Mouse (Mus musculus) CH12.LX (cell line): ENCODE measurements around the gene Tpra1. TPM values are rescaled to one million over a fixed set of nuclear protein-coding genes. Genes with fewer than 3 reads are reported as not detected.

Experiments used
- DNase-seq: peaks from one replicate; pipeline ENCODE4 v3.0.0-alpha.2; 2013; ENCODE audit errors: extremely low read depth
- H3K27ac ChIP-seq: 2 replicates; pipeline ENCODE4 v1.5.1; 2012; ENCODE audit warnings: low read depth, mild to moderate bottlenecking, control low read depth, moderate library complexity; ENCODE audit not compliant: insufficient read depth
- H3K27me3 ChIP-seq: replicated peaks from 2 replicates; pipeline ENCODE3; 2012; ENCODE audit warnings: inconsistent platforms
- H3K36me3 ChIP-seq, 2 experiments: replicated peaks in 1 of 2; 2 replicates each; pipeline versions ENCODE3 to v1.6.1; 2012; ENCODE audit warnings: inconsistent platforms in 1 of 2, low read length in 1 of 2, mild to moderate bottlenecking in 1 of 2, mixed read lengths in 1 of 2, moderate library complexity in 1 of 2; ENCODE audit not compliant: control insufficient read depth in 1 of 2, insufficient read depth in 1 of 2
- H3K4me1 ChIP-seq, 2 experiments: 2 replicates each; pipeline ENCODE4 v1.6.1; 2012; ENCODE audit warnings: inconsistent platforms in 1 of 2, moderate library complexity in 1 of 2; ENCODE audit not compliant: insufficient read depth in 2 of 2, control insufficient read depth in 1 of 2
- H3K4me2 ChIP-seq: 2 replicates; pipeline ENCODE4 v1.6.1; 2012; ENCODE audit warnings: low read depth, mild to moderate bottlenecking, control low read depth; ENCODE audit not compliant: poor library complexity, insufficient read depth, severe bottlenecking
- H3K4me3 ChIP-seq, 3 experiments: fragments of 150-350 bp in 1 of 3; sonication (generic) in 1 of 3; replicated peaks in 1 of 3; 2 replicates each; pipeline versions ENCODE3 to v1.5.1; 2011 to 2012; ENCODE audit warnings: low read depth in 2 of 3, low read length in 2 of 3, mild to moderate bottlenecking in 2 of 3, moderate library complexity in 2 of 3, control low read depth in 1 of 3, improper control_type of control experiment in 1 of 3, inconsistent platforms in 1 of 3, mixed read lengths in 1 of 3; ENCODE audit not compliant: poor library complexity in 1 of 3
- H3K79me2 ChIP-seq: replicated peaks from 2 replicates; pipeline ENCODE4 v1.6.1; 2012; ENCODE audit warnings: mild to moderate bottlenecking, moderate library complexity; ENCODE audit not compliant: control insufficient read depth, poor library complexity, insufficient read depth, severe bottlenecking; ENCODE audit errors: extremely low read depth
- H3K9ac ChIP-seq: 2 replicates; pipeline ENCODE4 v1.6.1; 2012; ENCODE audit warnings: low read depth, mild to moderate bottlenecking, control low read depth, moderate library complexity; ENCODE audit not compliant: insufficient read depth
- H3K9me3 ChIP-seq: replicated peaks from 2 replicates; pipeline ENCODE3; 2012; ENCODE audit warnings: low read length, inconsistent platforms, mixed read lengths
- CHD2 ChIP-seq: IDR thresholded peaks from 2 replicates; pipeline ENCODE4 v1.6.1; 2011; ENCODE audit warnings: low read length, improper control_type of control experiment
- E2F4 ChIP-seq: IDR thresholded peaks from 2 replicates; pipeline ENCODE4 v1.6.1; 2011; ENCODE audit warnings: low read depth, low read length, improper control_type of control experiment; ENCODE audit not compliant: insufficient replicate concordance
- ETS1 ChIP-seq: conservative IDR thresholded peaks from 2 replicates; pipeline ENCODE4 v1.6.1; 2012; ENCODE audit warnings: low read depth, mild to moderate bottlenecking, inconsistent platforms, low read length, improper control_type of control experiment, moderate library complexity
- IRF4 ChIP-seq: IDR thresholded peaks from 2 replicates; pipeline ENCODE4 v1.6.1; 2014; ENCODE audit warnings: low read depth, mild to moderate bottlenecking, inconsistent platforms, low read length, improper control_type of control experiment
- JUN ChIP-seq: IDR thresholded peaks from 2 replicates; pipeline ENCODE4 v1.6.1; 2011; ENCODE audit warnings: low read depth, mild to moderate bottlenecking, low read length, improper control_type of control experiment, moderate library complexity; ENCODE audit not compliant: insufficient read depth
- JUND ChIP-seq: conservative IDR thresholded peaks from 2 replicates; pipeline ENCODE4 v1.6.1; 2011; ENCODE audit warnings: low read depth, low read length, improper control_type of control experiment
- KAT2A ChIP-seq: IDR thresholded peaks from 2 replicates; pipeline ENCODE4 v1.6.1; 2012; ENCODE audit warnings: low read length, improper control_type of control experiment, inconsistent platforms; ENCODE audit not compliant: insufficient replicate concordance
- MAX ChIP-seq: IDR thresholded peaks from 2 replicates; pipeline ENCODE4 v1.6.1; 2011; ENCODE audit warnings: low read length, improper control_type of control experiment
- MEF2A ChIP-seq: IDR thresholded peaks from 2 replicates; pipeline ENCODE4 v1.6.1; 2014; ENCODE audit warnings: low read depth, mild to moderate bottlenecking, inconsistent platforms, low read length, improper control_type of control experiment, borderline replicate concordance
- NELFE ChIP-seq: IDR thresholded peaks from 2 replicates; pipeline ENCODE4 v1.6.1; 2011; ENCODE audit warnings: low read depth, low read length, improper control_type of control experiment
- PAX5 ChIP-seq: IDR thresholded peaks from 2 replicates; pipeline ENCODE4 v1.6.1; 2012; ENCODE audit warnings: low read length, inconsistent platforms, mixed read lengths
- RAD21 ChIP-seq: IDR thresholded peaks from 2 replicates; pipeline ENCODE4 v1.6.1; 2011; ENCODE audit warnings: low read depth, mild to moderate bottlenecking, low read length, improper control_type of control experiment, moderate library complexity
- SIN3A ChIP-seq: IDR thresholded peaks from 2 replicates; pipeline ENCODE4 v1.6.1; 2012; ENCODE audit warnings: low read length, improper control_type of control experiment, inconsistent platforms
- SMC3 ChIP-seq: IDR thresholded peaks from 2 replicates; pipeline ENCODE4 v1.6.1; 2011; ENCODE audit warnings: low read depth, low read length, improper control_type of control experiment
- TCF12 ChIP-seq: IDR thresholded peaks from 2 replicates; pipeline ENCODE4 v1.6.1; 2014; ENCODE audit warnings: low read depth, mild to moderate bottlenecking, inconsistent platforms, low read length, improper control_type of control experiment
- USF1 ChIP-seq: IDR thresholded peaks from 2 replicates; pipeline ENCODE4 v1.6.1; 2014; ENCODE audit warnings: low read depth, mild to moderate bottlenecking, inconsistent platforms, low read length, improper control_type of control experiment
- USF2 ChIP-seq: conservative IDR thresholded peaks from 2 replicates; pipeline ENCODE4 v1.6.1; 2011; ENCODE audit warnings: low read depth, low read length, improper control_type of control experiment
- ZKSCAN1 ChIP-seq: IDR thresholded peaks from 2 replicates; pipeline ENCODE4 v1.6.1; 2012; ENCODE audit warnings: low read depth, inconsistent platforms, low read length, improper control_type of control experiment, borderline replicate concordance
- dilution Hi-C: fragments of 300-500 bp; cut with MboI; formaldehyde crosslinking; loops from 2 replicates; pipeline ENCODE4 v1.14.3; 2020; ENCODE audit warnings: low sequenced_read_pairs; ENCODE audit not compliant: extremely low pct_unique_long_range_greater_than_20kb, extremely low pct_ligation_motif_present
- in situ Hi-C: fragments of 300-500 bp; cut with MboI; formaldehyde crosslinking; loops from 3 replicates; pipeline ENCODE4 v1.14.3; 2019; ENCODE audit warnings: low sequenced_read_pairs, low pct_ligation_motif_present, low pct_unique_long_range_greater_than_20kb, mixed read lengths
- polyA plus RNA-seq: library from polyadenylated mRNA; unstranded; fragments of >175 nt; gene quantifications from 2 replicates; pipeline ENCODE4 v1.2.1, GENCODE M21; 2012; ENCODE audit warnings: low read depth; ENCODE audit not compliant: insufficient read length
- total RNA-seq, 2 experiments: library from RNA; depleted of rRNA; stranded (reverse); fragments of 300-350 nt in 1 of 2; fragments of >200 nt in 1 of 2; gene quantifications; 2 replicates each; pipeline ENCODE4 v1.2.3; 2012 to 2014

Gene Tpra1
- total and polyA plus RNA-seq, 3 experiments, result 9.3 to 16.0 (median 15.6) TPM

DNA sequence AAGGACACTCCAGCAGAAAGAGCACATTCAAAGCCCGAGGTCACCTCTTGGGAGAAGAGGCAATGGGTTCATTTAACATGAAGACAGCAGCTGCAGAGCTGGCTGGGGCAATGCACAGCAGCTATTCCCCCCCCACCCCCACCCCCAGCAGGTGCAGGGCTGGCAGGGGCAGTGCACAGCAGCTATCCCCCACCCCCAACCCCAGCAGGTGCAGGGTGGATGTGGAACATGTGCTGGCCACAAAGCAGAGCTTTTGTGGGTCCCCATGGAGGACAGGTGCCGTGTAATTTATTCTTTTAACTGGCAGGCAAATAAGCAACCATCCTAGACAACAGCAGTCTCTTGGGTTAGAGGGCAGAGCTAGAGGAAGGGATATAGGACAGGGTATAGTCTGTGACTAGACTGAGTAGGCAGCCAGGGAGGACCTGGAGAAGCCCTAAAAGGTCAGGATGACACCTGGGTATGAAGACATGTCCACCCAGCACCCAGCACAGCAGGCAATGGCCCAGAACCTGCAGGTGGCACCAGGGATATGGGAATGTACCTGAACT is 15.6 kb upstream of the Tpra1 start:
- peaks cover 0 to 32% of the 10 kb centered on the region in 2 experiments; a peak in 2 of 4 replicates for H3K4me1 ChIP-seq
- peaks cover 98% of the 10 kb centered on the region in 2 experiments for H3K36me3 ChIP-seq
- peaks cover 1% of the 10 kb centered on the region; the same call in 1 of the 2 replicates for H3K79me2 ChIP-seq
- no peaks in the 10 kb centered on the region for H3K9me3 ChIP-seq
- DNase-seq, result peak; percentile 47
- H3K9ac ChIP-seq, result no peak overlapping the region
- no peaks in the 10 kb centered on the region for H3K27me3 ChIP-seq
- dilution Hi-C loops (no loop called here), in situ Hi-C loops (loop anchor here (25.0 kb wide), 1 partner anchor 774 kb away; no protein-coding TSS in a partner anchor)
- H3K4me2 ChIP-seq, result no peak overlapping the region
- no peak overlapping the region for H3K27ac ChIP-seq
- TF ChIP-seq IRF4, result no peak
- no peak for TF ChIP-seq PAX5
- TF ChIP-seq TCF12, result peak; percentile 63; the same call in 1 of the 2 replicates
- no peak for TF ChIP-seq MEF2A
- no peak for TF ChIP-seq JUN
- peak; percentile 49; the same call in 1 of the 2 replicates for TF ChIP-seq CHD2
- TF ChIP-seq MAX, result no peak
- H3K4me3 ChIP-seq, result no peak overlapping the region

- Histone ChIP-seq H3K36me3 (peaks cover 92 to 99% of the 10 kb centered on the region in 2 experiments), H3K9me3 (no peaks in the 10 kb centered on the region), H3K4me2 (no peak overlapping the region), H3K27ac (no peak overlapping the region), H3K9ac (no peak overlapping the region), H3K27me3 (no peaks in the 10 kb centered on the region), H3K4me1 (peaks cover 0 to 40% of the 10 kb centered on the region in 2 experiments; a peak in 3 of 4 replicates), H3K4me3 (no peak overlapping the region), H3K79me2 (peaks cover 12% of the 10 kb centered on the region; the same call in 1 of the 2 replicates)
- TF ChIP-seq RAD21 (no peak), USF1 (no peak), NELFE (no peak), ETS1 (no peak), KAT2A (no peak), USF2 (no peak), ZKSCAN1 (no peak), SIN3A (no peak), SMC3 (no peak), JUND (no peak), E2F4 (no peak)
- dilution Hi-C loops, result no loop called here
- no peak for DNase-seq
- in situ Hi-C loops, result loop anchor here (5.0 to 25.0 kb wide), 2 partner anchors 32 to 777 kb away; no protein-coding TSS in a partner anchor
Measured at GRCm38 (mm10) chr6:88889410-88890042, 12.5 kb upstream of the Tpra1 start.
